Mouse (Mus musculus) stomach, embryonic 14.5 days (tissue): ENCODE data around the gene Syn3. TPM values are rescaled to one million over a fixed set of nuclear protein-coding genes. Genes with fewer than 3 reads are reported as not detected.

Experiments
- ATAC-seq: fragments of 200-750 bp; cut with Nextera tagmentation; 2 replicates; pipeline ENCODE4 v1.8.0; 2017; ENCODE audit warnings: low read depth, moderate TSS enrichment; ENCODE audit not compliant: insufficient number of reproducible peaks, insufficient read depth, low FRiP score
- H3K27ac ChIP-seq: fragments of 300-500 bp; sonication (generic); 2 replicates; pipeline ENCODE4 v1.5.1; 2014; ENCODE audit warnings: mild to moderate bottlenecking, low read length, moderate library complexity, mixed read lengths
- H3K27me3 ChIP-seq: fragments of 300-500 bp; sonication (generic); 2 replicates; pipeline ENCODE4 v1.6.1; 2014; ENCODE audit warnings: low read length, control low read depth, mixed read lengths; ENCODE audit not compliant: control insufficient read depth, insufficient read depth
- H3K36me3 ChIP-seq: fragments of 300-500 bp; sonication (generic); 2 replicates; pipeline ENCODE4 v1.6.1; 2014; ENCODE audit warnings: mild to moderate bottlenecking, control low read depth, low read length, moderate library complexity, mixed read lengths; ENCODE audit not compliant: control insufficient read depth, insufficient read depth
- H3K4me1 ChIP-seq: fragments of 300-500 bp; sonication (generic); 2 replicates; pipeline ENCODE4 v1.6.1; 2014; ENCODE audit warnings: low read length, control low read depth, mixed read lengths; ENCODE audit not compliant: control insufficient read depth, insufficient read depth
- H3K4me2 ChIP-seq: fragments of 300-500 bp; sonication (generic); replicated peaks from 2 replicates; pipeline ENCODE4 v1.6.1; 2014; ENCODE audit warnings: low read depth, low read length, control low read depth
- H3K4me3 ChIP-seq: fragments of 300-500 bp; sonication (generic); 2 replicates; pipeline ENCODE4 v1.5.1; 2014; ENCODE audit warnings: low read depth, low read length, control low read depth
- H3K9ac ChIP-seq: fragments of 300-500 bp; sonication (generic); replicated peaks from 2 replicates; pipeline ENCODE4 v1.6.1; 2014; ENCODE audit warnings: low read depth, mild to moderate bottlenecking, control low read depth, low read length, moderate library complexity, mixed read lengths
- H3K9me3 ChIP-seq: fragments of 300-500 bp; sonication (generic); 2 replicates; pipeline ENCODE4 v1.6.1; 2016; ENCODE audit warnings: low read depth, low read length, control low read depth; ENCODE audit not compliant: control insufficient read depth
- WGBS: fragments of 180-500 bp; shearing (Covaris S2); extraction: QIAGEN DNeasy Blood & Tissue Kit; methylation state at CpG from one replicate; pipeline ENCODE4 v1.1.7; 2014; 5-methylcytosine and 5-hydroxymethylcytosine counted together
- polyA plus RNA-seq: library from polyadenylated mRNA; unstranded; fragments of >200 nt; fragmentation: Nextera tagmentation; extraction: Ambion mirVana; gene quantifications from 2 replicates; pipeline ENCODE4 v1.2.1, GENCODE M21; 2014

Syn3 gene
- polyA plus RNA-seq, 1 experiment from 2014 or later, result 5.8 TPM

DNA sequence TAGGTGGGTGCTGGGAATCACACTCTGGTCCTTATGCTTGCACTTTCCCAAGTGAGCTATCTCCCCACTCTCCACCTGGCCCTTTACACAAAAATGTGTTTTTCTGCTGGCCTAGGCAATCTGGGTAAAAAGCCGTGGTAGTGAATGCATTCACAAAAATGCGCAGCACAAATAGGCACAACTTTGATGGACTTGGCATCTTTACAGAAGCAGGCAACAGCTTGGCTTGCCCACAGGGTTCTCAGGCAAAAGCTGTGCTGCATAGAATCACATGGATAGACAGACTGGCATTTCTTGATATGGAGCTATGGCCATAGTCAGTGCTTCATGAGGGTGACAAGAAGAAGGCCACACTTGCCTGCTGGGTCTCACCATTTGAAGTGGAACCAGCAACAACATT, 419.9 kb downstream of the Syn3 start:
- no peaks in the 10 kb centered on the region for H3K4me1 ChIP-seq
- ATAC-seq, result no peak
- 99% methylated on average over 2 of the region's 2 CpGs for WGBS
- no peaks in the 10 kb centered on the region; the same call in 1 of the 2 replicates for H3K9me3 ChIP-seq
- no peak overlapping the region for H3K27ac ChIP-seq
- H3K4me3 ChIP-seq, result no peak overlapping the region
- no peak overlapping the region for H3K9ac ChIP-seq
- no peaks in the 10 kb centered on the region for H3K36me3 ChIP-seq
- H3K27me3 ChIP-seq, result no peaks in the 10 kb centered on the region
- H3K4me2 ChIP-seq, result no peak overlapping the region

DNA sequence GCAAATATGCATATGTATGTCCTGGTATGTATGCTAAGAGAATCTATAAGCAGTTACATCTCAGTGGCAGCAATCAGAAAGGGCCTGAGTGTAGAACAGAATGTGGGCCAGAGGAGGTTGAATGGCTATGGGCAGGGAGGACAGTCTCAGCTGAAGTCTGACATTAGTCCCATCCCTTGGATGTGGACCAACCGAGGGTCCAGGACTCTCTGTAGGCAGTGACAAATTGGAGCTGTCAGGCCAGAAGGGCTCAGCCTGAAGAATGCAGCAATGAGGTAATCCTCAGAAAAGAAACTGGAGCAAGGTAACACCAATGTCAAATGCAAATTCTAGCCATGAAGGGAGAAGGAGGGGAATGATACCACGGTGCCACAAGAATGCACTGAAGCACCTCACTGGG, 421.4 kb downstream of the Syn3 start:
- no peak for ATAC-seq
- no peaks in the 10 kb centered on the region; the same call in 1 of the 2 replicates for H3K9me3 ChIP-seq
- no peaks in the 10 kb centered on the region for H3K27me3 ChIP-seq
- no peak overlapping the region for H3K9ac ChIP-seq
- no peaks in the 10 kb centered on the region for H3K4me1 ChIP-seq
- no peaks in the 10 kb centered on the region for H3K36me3 ChIP-seq
- H3K4me2 ChIP-seq, result no peak overlapping the region
- 67% methylated on average over 2 of the region's 2 CpGs for WGBS
- no peak overlapping the region for H3K27ac ChIP-seq
- no peak overlapping the region for H3K4me3 ChIP-seq

DNA sequence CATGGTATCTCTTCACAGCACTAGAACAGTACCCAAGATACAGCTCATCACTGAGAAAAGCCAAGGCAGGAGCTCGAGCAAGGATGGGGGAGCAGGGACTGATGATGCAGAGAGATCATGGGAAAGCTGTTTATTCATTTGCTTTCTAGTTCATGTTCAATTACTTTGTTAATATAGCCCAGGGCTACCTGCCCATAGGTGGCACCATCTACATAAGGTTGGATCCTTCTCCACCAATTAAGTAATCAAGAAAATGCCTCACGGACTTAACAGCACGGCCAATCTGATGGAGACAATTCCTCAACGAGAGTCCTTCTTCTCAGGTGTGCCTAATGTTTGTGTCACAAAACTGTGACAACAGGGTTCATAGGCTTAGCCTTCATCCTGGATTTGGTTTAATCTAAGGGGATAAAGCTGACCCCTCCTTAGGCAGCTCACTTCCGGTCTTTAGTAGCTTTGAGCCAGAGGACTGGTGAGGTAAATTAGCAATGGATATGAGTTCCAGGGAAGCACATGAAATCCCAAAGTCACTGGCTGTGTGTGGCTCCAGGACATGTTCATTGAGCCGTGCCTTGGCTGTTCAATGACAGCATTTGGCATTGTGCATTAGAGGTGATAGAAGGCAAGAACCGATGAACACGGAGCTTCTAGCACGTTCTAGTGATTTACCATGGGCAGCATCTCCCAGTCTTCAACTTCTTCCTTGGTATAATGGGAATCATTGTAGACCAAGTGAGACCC, 423.6 kb downstream of the Syn3 start:
- Histone ChIP-seq H3K4me2 (no peak overlapping the region), H3K9me3 (no peaks in the 10 kb centered on the region; the same call in 1 of the 2 replicates), H3K9ac (no peak overlapping the region), H3K27ac (no peak overlapping the region), H3K4me1 (no peaks in the 10 kb centered on the region), H3K36me3 (no peaks in the 10 kb centered on the region), H3K27me3 (no peaks in the 10 kb centered on the region), H3K4me3 (no peak overlapping the region)
- 85% methylated on average over 9 of the region's 9 CpGs for WGBS
- ATAC-seq, result no peak

DNA sequence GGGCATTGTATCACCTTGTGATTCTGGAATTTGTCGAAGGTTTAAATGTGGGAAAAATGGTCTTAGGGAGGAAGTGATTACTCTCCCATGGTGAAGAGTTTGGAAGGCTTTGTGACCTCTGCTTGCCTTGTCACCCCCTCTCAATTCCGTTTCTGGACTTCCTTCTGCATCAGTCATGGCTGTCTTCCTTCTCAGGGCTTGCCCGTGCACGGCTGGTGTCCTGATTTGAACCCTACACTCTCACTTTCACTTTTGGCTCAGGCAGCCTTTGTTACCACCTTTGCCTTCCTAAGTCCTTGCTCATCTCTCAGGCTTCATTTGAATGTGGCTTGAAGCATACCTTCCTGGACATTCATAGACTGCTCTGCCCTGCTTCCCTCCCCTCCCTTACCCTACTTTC, 424.6 kb downstream of the Syn3 start:
- Histone ChIP-seq H3K4me2 (no peak overlapping the region), H3K36me3 (no peaks in the 10 kb centered on the region), H3K9ac (no peak overlapping the region), H3K27ac (no peak overlapping the region), H3K4me3 (no peak overlapping the region), H3K27me3 (no peaks in the 10 kb centered on the region), H3K9me3 (no peaks in the 10 kb centered on the region; the same call in 1 of the 2 replicates), H3K4me1 (peaks cover 3% of the 10 kb centered on the region; the same call in 1 of the 2 replicates)
- WGBS, result 82% methylated on average over 4 of the region's 4 CpGs
- ATAC-seq, result no peak

GRCm38 (mm10) chr10:86070751-86071150, 427.9 kb downstream of the Syn3 start:
- H3K9me3 ChIP-seq, result no peaks in the 10 kb centered on the region; the same call in 1 of the 2 replicates
- no peaks in the 10 kb centered on the region for H3K36me3 ChIP-seq
- no peaks in the 10 kb centered on the region for H3K27me3 ChIP-seq
- no peak overlapping the region for H3K9ac ChIP-seq
- H3K4me3 ChIP-seq, result no peak overlapping the region
- ATAC-seq, result no peak
- H3K27ac ChIP-seq, result no peak overlapping the region
- no peak overlapping the region for H3K4me2 ChIP-seq
- 83% methylated on average over 3 of the region's 3 CpGs for WGBS
- H3K4me1 ChIP-seq, result peaks cover 3% of the 10 kb centered on the region; the same call in 1 of the 2 replicates

DNA sequence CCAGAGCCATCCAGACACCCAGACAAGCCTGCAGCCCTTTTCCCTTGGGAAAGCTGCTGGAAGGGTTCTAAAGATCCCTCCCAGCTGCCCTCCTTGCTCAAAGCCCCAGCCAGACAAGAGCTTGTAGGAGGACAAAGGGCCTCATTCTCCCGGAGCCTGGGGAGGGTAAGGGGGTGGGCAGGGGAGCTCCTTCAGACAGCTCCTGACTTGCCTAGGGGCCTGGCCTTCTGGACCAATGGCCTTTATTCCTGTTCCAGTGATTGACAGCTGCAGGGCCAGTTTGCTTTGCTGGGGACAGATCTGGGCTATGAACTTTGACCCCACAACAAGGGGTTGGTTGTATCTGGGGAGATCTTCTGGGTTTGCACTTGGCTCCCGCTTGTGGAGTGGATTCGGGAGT, 429.4 kb downstream of the Syn3 start:
- H3K27me3 ChIP-seq, result no peaks in the 10 kb centered on the region
- 45% methylated on average over 3 of the region's 3 CpGs for WGBS
- peak; percentile 25; the same call in 1 of the 2 replicates for ATAC-seq

GRCm38 (mm10) chr10:86067911-86068310, 430.8 kb downstream of the Syn3 start:
- H3K27ac ChIP-seq, result no peak overlapping the region
- ATAC-seq, result no peak
- WGBS, result 67% methylated on average over 10 of the region's 10 CpGs

More for the DNA sequence above, 429.4 kb downstream of the Syn3 start:
- Histone ChIP-seq H3K4me3 (no peak overlapping the region), H3K9ac (no peak overlapping the region), H3K27ac (no peak overlapping the region), H3K4me2 (no peak overlapping the region), H3K36me3 (no peaks in the 10 kb centered on the region), H3K4me1 (peaks cover 6% of the 10 kb centered on the region; the same call in 1 of the 2 replicates), H3K9me3 (no peaks in the 10 kb centered on the region; the same call in 1 of the 2 replicates)

GRCm38 (mm10) chr10:86066651-86067050, 432.0 kb downstream of the Syn3 start:
- H3K9ac ChIP-seq, result no peak overlapping the region
- ATAC-seq, result no peak
- 80% methylated on average over 5 of the region's 5 CpGs for WGBS
- no peaks in the 10 kb centered on the region for H3K9me3 ChIP-seq
- no peak overlapping the region for H3K27ac ChIP-seq
- H3K4me2 ChIP-seq, result no peak overlapping the region
- no peaks in the 10 kb centered on the region for H3K36me3 ChIP-seq
- no peaks in the 10 kb centered on the region for H3K27me3 ChIP-seq
- H3K4me1 ChIP-seq, result peaks cover 6% of the 10 kb centered on the region; the same call in 1 of the 2 replicates
- no peak overlapping the region for H3K4me3 ChIP-seq

More at GRCm38 (mm10) chr10:86067911-86068310, 430.8 kb downstream of the Syn3 start:
- Histone ChIP-seq H3K36me3 (no peaks in the 10 kb centered on the region), H3K4me3 (no peak overlapping the region), H3K4me2 (no peak overlapping the region), H3K9ac (no peak overlapping the region), H3K27me3 (no peaks in the 10 kb centered on the region), H3K4me1 (peaks cover 6% of the 10 kb centered on the region; the same call in 1 of the 2 replicates), H3K9me3 (no peaks in the 10 kb centered on the region)
